Mouse (Mus musculus) urinary bladder, postnatal 36 days (tissue): ENCODE measurements around the gene Olfr133.
"Not testable (repeated sequence)": the region's sequence is repeated elsewhere in the genome, so short reads cannot be mapped to it uniquely, and the experiment has no call there.

Experiments used
- DNase-seq, 2 experiments: peaks; one replicate each; pipeline ENCODE4 v3.0.0; 2022; ENCODE audit warnings: low spot score in 2 of 2, mixed read lengths in 1 of 2

Olfr133 gene

GRCm38 (mm10) chr17:38144981-38145380 lies at the start of gene Olfr133:
Gene Olfr133, plus strand, starts transcription at chr17:38145281.
- DNase-seq = no peak

- DNase-seq = not testable (repeated sequence)
Observed at GRCm38 (mm10) chr17:38124199-38124598, 20.9 kb upstream of the Olfr133 start.

- not testable (repeated sequence) for DNase-seq
Observed at GRCm38 (mm10) chr17:38125371-38125770, 19.7 kb upstream of the Olfr133 start.

GRCm38 (mm10) chr17:38134426-38134825 lies 10.7 kb upstream of the Olfr133 start, which contains the start of gene Olfr132:
Gene Olfr132, minus strand, starts transcription at chr17:38134526.
- DNase-seq = no peak

- no peak for DNase-seq
Observed at GRCm38 (mm10) chr17:38171088-38171487, 26.0 kb downstream of the Olfr133 start, which contains the start of gene Olfr134. Gene Olfr134, plus strand, starts transcription at chr17:38171388.
